8 mouse cellular contexts compared by ENCODE assay signal in genomic region chr7:123524218-123524861, GRCm38 (mm10). TPM values are rescaled to one million over a fixed set of nuclear protein-coding genes. Genes with fewer than 3 reads are reported as not detected.
DNase-seq lines count a peak whose midpoint lies in the region; TF ChIP-seq lines count a peak whose summit lies in the region.
"Had no signal": no experiment of that assay in that cellular context is flagged by ENCODE, and none has a peak within 500 bp of the region (broad histone marks: within the 10 kb centered on the region; RNA-seq: fewer than 3 reads in every experiment).

No protein-coding gene starts in this region.

- 27% methylated on average over 8 of the region's 8 CpGs for WGBS in embryonic facial prominence, embryonic 10.5 days

- intact Hi-C loops in heart, postnatal 10 days (cut with DNase I): loop anchor here (10.0 kb wide), 3 partner anchors 1260 to 1870 kb away; no protein-coding TSS in a partner anchor

- TF ChIP-seq POLR2A in MEL (IDR thresholded peaks at IDR 0.05; ENCODE audit: control insufficient read depth in 1 of 2, insufficient read depth in 1 of 2, low read depth in 1 of 2, low read length in 2 of 2, poor library complexity in 1 of 2): no peak

- no peaks in the 10 kb centered on the region for H3K79me2 ChIP-seq in MEL (ENCODE audit: control insufficient read depth, insufficient read depth, low read length, poor library complexity)

- no peak overlapping the region for H3K27ac ChIP-seq in MEL (ENCODE audit: control insufficient read depth, low read depth, low read length)
- no peak overlapping the region for H3K27ac ChIP-seq in embryonic facial prominence, embryonic 10.5 days (replicated peaks)
- H3K27ac ChIP-seq: lung, embryonic 15.5 days had no signal

- no peak for TF ChIP-seq EP300 in MEL (IDR thresholded peaks at IDR 0.05; ENCODE audit: low read depth in 1 of 2, low read length in 2 of 2)

- H3K4me1 ChIP-seq in MEL (ENCODE audit: control insufficient read depth in 1 of 2, insufficient read depth in 2 of 2, low read length in 2 of 2): no peaks in the 10 kb centered on the region
- peaks cover 8% of the 10 kb centered on the region for H3K4me1 ChIP-seq in embryonic facial prominence, embryonic 10.5 days

- peak; percentile 66 to 82 (median 74) for TF ChIP-seq CTCF in MEL (IDR thresholded peaks at IDR 0.05 in 2 of 3, conservative IDR thresholded peaks at IDR 0.05 in 1 of 3; ENCODE audit: control insufficient read depth in 1 of 3, insufficient read depth in 1 of 3, low read depth in 2 of 3, low read length in 3 of 3, poor library complexity in 1 of 3, severe bottlenecking in 1 of 3)

- TF ChIP-seq RAD21 in MEL (IDR thresholded peaks at IDR 0.05; ENCODE audit: low read depth, low read length): peak; percentile 89

- H3K9ac ChIP-seq in MEL (ENCODE audit: control insufficient read depth, low read depth, low read length, poor library complexity, severe bottlenecking): no peak overlapping the region
- H3K9ac ChIP-seq: lung, embryonic 15.5 days had no signal

- DNase-seq in MEL (ENCODE audit: low read depth, low spot score): peak; percentile 66
- peak; percentile 61 for DNase-seq in adrenal gland, postnatal 25 days
- peak; percentile 77 for DNase-seq in embryonic facial prominence, embryonic 10.5 days (ENCODE audit: low spot score)
- DNase-seq in heart, postnatal 10 days: peak; percentile 49 to 76
- DNase-seq in layer of hippocampus, adult 9-10 months (ENCODE audit: low spot score): peak; percentile 70
- DNase-seq in lung, postnatal 14 days: peak; percentile 72
- DNase-seq in right cerebral cortex, postnatal 14 days: peak; percentile 83

- H3K27me3 ChIP-seq in MEL (ENCODE audit: control insufficient read depth in 1 of 2, insufficient read depth in 2 of 2, low read length in 2 of 2): no peaks in the 10 kb centered on the region
- H3K27me3 ChIP-seq in embryonic facial prominence, embryonic 10.5 days (replicated peaks; ENCODE audit: low read depth, poor library complexity, severe bottlenecking): no peaks in the 10 kb centered on the region
- H3K27me3 ChIP-seq: lung, embryonic 15.5 days had no signal

- H3K36me3 ChIP-seq in MEL (ENCODE audit: control insufficient read depth in 1 of 2, insufficient read depth in 2 of 2, low read length in 2 of 2): no peaks in the 10 kb centered on the region
- H3K36me3 ChIP-seq in embryonic facial prominence, embryonic 10.5 days (replicated peaks): no peaks in the 10 kb centered on the region
- H3K36me3 ChIP-seq: lung, embryonic 15.5 days had no signal

- no peak overlapping the region for H3K4me3 ChIP-seq in MEL (ENCODE audit: control insufficient read depth in 1 of 2, insufficient read depth in 1 of 2, low read depth in 2 of 2, low read length in 2 of 2)
- no peak overlapping the region for H3K4me3 ChIP-seq in embryonic facial prominence, embryonic 10.5 days
- H3K4me3 ChIP-seq: lung, embryonic 15.5 days had no signal

- H3K9me3 ChIP-seq in MEL (replicated peaks; ENCODE audit: insufficient read depth, low read length): no peaks in the 10 kb centered on the region
- H3K9me3 ChIP-seq in embryonic facial prominence, embryonic 10.5 days: no peaks in the 10 kb centered on the region
- H3K9me3 ChIP-seq: lung, embryonic 15.5 days had no signal

TF ChIP-seq in MEL, 35 proteins besides CTCF, POLR2A, EP300 and RAD21:
- TF ChIP-seq UBTF (IDR thresholded peaks at IDR 0.05; ENCODE audit: borderline replicate concordance, insufficient read depth, low read depth, low read length) (no peak), ZMIZ1 (IDR thresholded peaks at IDR 0.05; ENCODE audit: low read depth, low read length) (no peak), ZC3H11A (IDR thresholded peaks at IDR 0.05; ENCODE audit: low read depth, low read length) (peak; percentile 72), E2F4 (IDR thresholded peaks at IDR 0.05; ENCODE audit: borderline replicate concordance, low read depth, low read length) (no peak), SMC3 (IDR thresholded peaks at IDR 0.05; ENCODE audit: low read depth, low read length) (peak; percentile 78), TCF12 (IDR thresholded peaks at IDR 0.05; ENCODE audit: low read depth, low read length) (no peak), KAT2A (conservative IDR thresholded peaks at IDR 0.05; ENCODE audit: low read depth, low read length) (no peak), GATA1 (IDR thresholded peaks at IDR 0.05; ENCODE audit: low read depth, low read length) (peak; percentile 50), MXI1 (IDR thresholded peaks at IDR 0.05; ENCODE audit: low read depth, low read length) (no peak), MAFK (IDR thresholded peaks at IDR 0.05; ENCODE audit: borderline replicate concordance, low read depth, low read length) (no peak), GABPA (IDR thresholded peaks at IDR 0.05; ENCODE audit: low read depth, low read length) (no peak), CHD1 (IDR thresholded peaks at IDR 0.05; ENCODE audit: low read depth, low read length) (no peak), POLR2AphosphoS2 (IDR thresholded peaks at IDR 0.05; ENCODE audit: low read length) (no peak)

RNA-seq across cellular contexts. Expression of gene Zkscan2, which starts 24.1 kb away (rescaled TPM):
- total RNA-seq in MEL (2012; rRNA removed): not detected in 2 replicates
- polyA plus RNA-seq in MEL (2012; ENCODE audit: insufficient read depth in 1 of 2, insufficient read length in 2 of 2, low read depth in 1 of 2, low replicate concordance in 2 of 2, missing spikeins in 1 of 2): not detected
- 2.0 and 3.1 TPM in 2 replicates for total RNA-seq in adrenal gland, postnatal 25 days (2021)
- 3.7 and 3.9 TPM in 2 replicates for polyA plus RNA-seq in embryonic facial prominence, embryonic 10.5 days (2016; fragmentation: Nextera tagmentation; extraction: Ambion mirVana)
- under 1 TPM; 0.36 to 0.50 TPM for total RNA-seq in heart, postnatal 10 days (2021)
